Mouse (Mus musculus) spleen, adult 2 months (tissue): Measurements from ENCODE around the gene Gfap.

ENCODE experiments used
- CTCF ChIP-seq: fragments of 200-500 bp; IDR thresholded peaks from 2 replicates; pipeline ENCODE4 v1.5.1; 2011; ENCODE audit warnings: mild to moderate bottlenecking, inconsistent platforms; ENCODE audit not compliant: insufficient read depth, insufficient read length, insufficient replicate concordance; ENCODE audit errors: extremely low read depth
- POLR2A ChIP-seq: fragments of 200-500 bp; IDR thresholded peaks from 2 replicates; pipeline ENCODE4 v1.6.1; 2011; ENCODE audit warnings: low read depth, low read length, inconsistent platforms

DNA sequence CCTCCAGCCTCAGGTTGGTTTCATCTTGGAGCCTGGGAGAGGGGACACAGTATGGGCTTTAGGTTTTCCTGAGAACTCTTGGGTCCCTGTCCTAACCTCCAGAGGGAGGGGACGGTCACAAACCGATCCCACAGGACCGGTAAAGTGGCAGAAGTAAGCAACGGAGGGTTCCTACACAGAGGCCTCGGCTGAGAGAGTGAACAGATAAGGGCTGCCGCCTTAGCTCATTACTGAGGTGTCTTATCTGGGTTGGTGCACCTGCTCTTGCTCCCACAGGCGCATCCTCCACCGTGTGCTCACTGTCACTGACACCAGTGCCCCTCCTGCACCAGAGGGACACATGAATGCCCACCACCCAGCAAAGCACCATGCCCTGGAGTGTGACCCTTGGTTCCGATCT lies 4.9 kb downstream of the Gfap start:
- no peak for TF ChIP-seq POLR2A
- TF ChIP-seq CTCF: no peak
